Mouse (Mus musculus) G1E (cell line): ENCODE results near the gene Lipe. TPM values are rescaled to one million over a fixed set of nuclear protein-coding genes. Genes with fewer than 3 reads are reported as not detected.

ENCODE experiments used
- ATAC-seq: 2 replicates; pipeline ENCODE4 v1.8.0; 2016; ENCODE audit warnings: mild to moderate bottlenecking; ENCODE audit not compliant: insufficient number of reproducible peaks, poor library complexity, low FRiP score, severe bottlenecking; ENCODE audit errors: extremely low read depth
- DNase-seq: peaks from one replicate; pipeline ENCODE4 v3.0.0; 2012; ENCODE audit warnings: low spot score
- H3K27me3 ChIP-seq: 2 replicates; pipeline ENCODE4 v1.6.1; 2012; ENCODE audit warnings: mild to moderate bottlenecking, low read length, inconsistent platforms; ENCODE audit not compliant: insufficient read depth
- H3K36me3 ChIP-seq: replicated peaks from 2 replicates; pipeline ENCODE3; 2012; ENCODE audit warnings: mild to moderate bottlenecking, inconsistent platforms
- H3K4me1 ChIP-seq: 2 replicates; pipeline ENCODE4 v1.6.1; 2012; ENCODE audit warnings: low read depth, low read length, inconsistent platforms, mixed read lengths; ENCODE audit not compliant: insufficient read depth
- H3K4me3 ChIP-seq: 2 replicates; pipeline ENCODE4 v1.5.1; 2012; ENCODE audit warnings: low read depth, mild to moderate bottlenecking, inconsistent platforms, low read length, moderate library complexity, mixed read lengths
- H3K9me3 ChIP-seq: replicated peaks from 2 replicates; pipeline ENCODE4 v1.6.1; 2012; ENCODE audit warnings: inconsistent platforms
- CTCF ChIP-seq: IDR thresholded peaks from 2 replicates; pipeline ENCODE4 v1.5.1; 2012; ENCODE audit warnings: low read depth, low read length, inconsistent platforms, mixed read lengths
- GATA1 ChIP-seq: IDR thresholded peaks from 2 replicates; pipeline ENCODE4 v1.6.1; 2012; ENCODE audit warnings: borderline replicate concordance, low read length, inconsistent platforms, mixed read lengths
- GATA2 ChIP-seq: IDR thresholded peaks from 2 replicates; pipeline ENCODE4 v1.6.1; 2012; ENCODE audit warnings: low read depth, low read length, inconsistent platforms, borderline replicate concordance
- POLR2AphosphoS5 ChIP-seq: IDR thresholded peaks from 2 replicates; pipeline ENCODE4 v1.6.1; 2012; ENCODE audit warnings: low read depth, low read length, inconsistent platforms; ENCODE audit not compliant: insufficient replicate concordance
- TAL1 ChIP-seq: conservative IDR thresholded peaks from 2 replicates; pipeline ENCODE4 v1.6.1; 2012; ENCODE audit warnings: low read depth, low read length, inconsistent platforms, mixed read lengths
- polyA plus RNA-seq: library from polyadenylated mRNA; stranded (reverse); fragments of >175 nt; gene quantifications from 2 replicates; pipeline ENCODE4 v1.2.3, GENCODE M21; 2012
- total RNA-seq, 2 experiments: library from RNA; stranded (forward) in 1 of 2; stranded (reverse) in 1 of 2; fragments of 200-1000 nt in 1 of 2; fragments of >200 nt in 1 of 2; fragmentation: Nextera tagmentation in 1 of 2; gene quantifications; 2 replicates each; pipeline ENCODE4 v1.2.3; 2014 to 2017

Lipe gene
- total and polyA plus RNA-seq, 3 experiments = 4.6 to 15.7 (median 6.1) TPM

GRCm38 (mm10) chr7:25388916-25389315 is 9.6 kb downstream of the Lipe start:
- H3K9me3 ChIP-seq = no peaks in the 10 kb centered on the region
- H3K27me3 ChIP-seq = no peaks in the 10 kb centered on the region
- peaks cover 87% of the 10 kb centered on the region for H3K36me3 ChIP-seq
- no peak overlapping the region for H3K4me3 ChIP-seq
- ATAC-seq (no peak), DNase-seq (no peak)
- no peak for TF ChIP-seq GATA1
- no peak for TF ChIP-seq CTCF
- TF ChIP-seq POLR2AphosphoS5 = no peak
- no peak for TF ChIP-seq GATA2
- TF ChIP-seq TAL1 = no peak
- peaks cover 81% of the 10 kb centered on the region for H3K4me1 ChIP-seq

- Histone ChIP-seq H3K36me3 (peaks cover 88% of the 10 kb centered on the region), H3K4me3 (no peak overlapping the region), H3K4me1 (peaks cover 71% of the 10 kb centered on the region), H3K27me3 (no peaks in the 10 kb centered on the region), H3K9me3 (no peaks in the 10 kb centered on the region)
- ATAC-seq = no peak
- DNase-seq = no peak
- TF ChIP-seq TAL1 (no peak), CTCF (no peak)
These were observed 10.6 kb downstream of the Lipe start for GRCm38 (mm10) chr7:25387811-25388440.

- Histone ChIP-seq H3K27me3 (no peaks in the 10 kb centered on the region), H3K4me3 (peak overlapping the region; percentile 34; the same call in 1 of the 2 replicates), H3K9me3 (no peaks in the 10 kb centered on the region), H3K36me3 (peaks cover 89% of the 10 kb centered on the region), H3K4me1 (peaks cover 56% of the 10 kb centered on the region)
- peak; percentile 36; the same call in 1 of the 2 replicates for ATAC-seq
- TF ChIP-seq GATA2 (no peak), TAL1 (no peak), POLR2AphosphoS5 (no peak), CTCF (no peak), GATA1 (no peak)
- peak; percentile 66 for DNase-seq
These were observed 12.5 kb downstream of the Lipe start for GRCm38 (mm10) chr7:25385850-25386555.

GRCm38 (mm10) chr7:25385259-25385658 is 13.3 kb downstream of the Lipe start:
- DNase-seq (no peak), ATAC-seq (no peak)
- H3K27me3 ChIP-seq = no peaks in the 10 kb centered on the region
- H3K4me3 ChIP-seq = no peak overlapping the region; the same call in 1 of the 2 replicates
- H3K9me3 ChIP-seq = no peaks in the 10 kb centered on the region
- H3K36me3 ChIP-seq = peaks cover 89% of the 10 kb centered on the region
- peaks cover 51% of the 10 kb centered on the region for H3K4me1 ChIP-seq
- TF ChIP-seq CTCF = no peak
- TF ChIP-seq GATA1 = no peak
- no peak for TF ChIP-seq POLR2AphosphoS5
- no peak for TF ChIP-seq TAL1
- TF ChIP-seq GATA2 = no peak

GRCm38 (mm10) chr7:25384818-25385217 is 13.7 kb downstream of the Lipe start:
- ATAC-seq (no peak), DNase-seq (no peak)
- peaks cover 90% of the 10 kb centered on the region for H3K36me3 ChIP-seq
- H3K9me3 ChIP-seq = no peaks in the 10 kb centered on the region
- TF ChIP-seq TAL1 = no peak
- peaks cover 48% of the 10 kb centered on the region for H3K4me1 ChIP-seq
- no peaks in the 10 kb centered on the region for H3K27me3 ChIP-seq
- H3K4me3 ChIP-seq = no peak overlapping the region

- TF ChIP-seq POLR2AphosphoS5 (no peak), GATA1 (no peak), GATA2 (no peak), TAL1 (no peak), CTCF (no peak)
- H3K27me3 ChIP-seq = no peaks in the 10 kb centered on the region
- peaks cover 89% of the 10 kb centered on the region for H3K36me3 ChIP-seq
- H3K4me3 ChIP-seq = no peak overlapping the region
- ATAC-seq = no peak
- DNase-seq = no peak
- H3K4me1 ChIP-seq = peaks cover 46% of the 10 kb centered on the region
- no peaks in the 10 kb centered on the region for H3K9me3 ChIP-seq
These were observed 14.2 kb downstream of the Lipe start for GRCm38 (mm10) chr7:25384318-25384717.
